Mouse (Mus musculus) stomach, postnatal 0 days (tissue): Measurements from ENCODE around the gene Nfkb2. TPM values are rescaled to one million over a fixed set of nuclear protein-coding genes. Genes with fewer than 3 reads are reported as not detected.
A peak's percentile ranks its signal among the peaks of the same experiment; 100 is the strongest.

Experiments used
- ATAC-seq: fragments of 200-750 bp; cut with Nextera tagmentation; 2 replicates; pipeline ENCODE4 v1.8.0; 2017; ENCODE audit not compliant: low FRiP score, low TSS enrichment
- DNase-seq: peaks from one replicate; pipeline ENCODE4 v3.0.0-alpha.2; 2016; ENCODE audit warnings: low spot score
- H3K27ac ChIP-seq: fragments of 300-500 bp; sonication (generic); replicated peaks from 2 replicates; pipeline ENCODE4 v1.5.1; 2014; ENCODE audit warnings: mild to moderate bottlenecking, control low read depth
- H3K27me3 ChIP-seq: fragments of 300-500 bp; sonication (generic); 2 replicates; pipeline ENCODE4 v1.6.1; 2014; ENCODE audit warnings: low read length; ENCODE audit not compliant: control insufficient read depth, insufficient read depth
- H3K36me3 ChIP-seq: fragments of 300-500 bp; sonication (generic); 2 replicates; pipeline ENCODE4 v1.6.1; 2014; ENCODE audit warnings: low read length, mixed read lengths; ENCODE audit not compliant: control insufficient read depth, insufficient read depth
- H3K4me1 ChIP-seq: fragments of 300-500 bp; sonication (generic); replicated peaks from 2 replicates; pipeline ENCODE4 v1.6.1; 2014; ENCODE audit warnings: antibody characterized with exemption; ENCODE audit not compliant: control insufficient read depth, insufficient read depth
- H3K4me2 ChIP-seq: fragments of 300-500 bp; sonication (generic); replicated peaks from 2 replicates; pipeline ENCODE4 v1.6.1; 2014; ENCODE audit warnings: low read depth, mild to moderate bottlenecking, control low read depth, moderate library complexity
- H3K4me3 ChIP-seq: fragments of 300-500 bp; sonication (generic); 2 replicates; pipeline ENCODE4 v1.5.1; 2014; ENCODE audit warnings: low read depth, low read length, control low read depth
- H3K9ac ChIP-seq: fragments of 300-500 bp; sonication (generic); 2 replicates; pipeline ENCODE4 v1.6.1; 2014; ENCODE audit warnings: mild to moderate bottlenecking, low read length, control low read depth, mixed read lengths
- H3K9me3 ChIP-seq: fragments of 300-500 bp; sonication (generic); 2 replicates; pipeline ENCODE4 v1.6.1; 2016; ENCODE audit warnings: low read length; ENCODE audit not compliant: control insufficient read depth
- CTCF ChIP-seq: IDR thresholded peaks from 2 replicates; pipeline ENCODE4 v1.5.1; 2016; ENCODE audit warnings: antibody characterized with exemption, low read depth, mild to moderate bottlenecking, moderate library complexity
- EP300 ChIP-seq: optimal IDR thresholded peaks from 2 replicates; pipeline ENCODE3; 2016; ENCODE audit warnings: antibody characterized with exemption
- WGBS: fragments of 180-500 bp; shearing (Covaris S2); extraction: QIAGEN DNeasy Blood & Tissue Kit; methylation state at CpG from one replicate; pipeline ENCODE4 v1.1.7; 2014; 5-methylcytosine and 5-hydroxymethylcytosine counted together
- polyA plus RNA-seq: library from polyadenylated mRNA; unstranded; fragments of >200 nt; fragmentation: Nextera tagmentation; extraction: Ambion mirVana; gene quantifications from 2 replicates; pipeline ENCODE4 v1.2.1, GENCODE M21; 2015

Nfkb2 gene
- polyA plus RNA-seq, 1 experiment from 2014 or later = 11.4 TPM

GRCm38 (mm10) chr19:46310312-46310865 lies 6.3 kb downstream of the Nfkb2 start:
- Histone ChIP-seq H3K9ac (no peak overlapping the region), H3K27ac (no peak overlapping the region), H3K9me3 (no peaks in the 10 kb centered on the region), H3K27me3 (no peaks in the 10 kb centered on the region), H3K36me3 (peaks cover 32% of the 10 kb centered on the region), H3K4me1 (peaks cover 5% of the 10 kb centered on the region; the same call in 1 of the 2 replicates), H3K4me3 (no peak overlapping the region), H3K4me2 (no peak overlapping the region)
- WGBS = 89% methylated on average over 12 of the region's 12 CpGs
- ATAC-seq (no peak), DNase-seq (no peak)
- TF ChIP-seq CTCF (no peak), EP300 (no peak)

GRCm38 (mm10) chr19:46311341-46311740 lies 7.2 kb downstream of the Nfkb2 start:
- Histone ChIP-seq H3K4me3 (no peak overlapping the region), H3K4me2 (no peak overlapping the region), H3K27ac (no peak overlapping the region), H3K9me3 (no peaks in the 10 kb centered on the region), H3K4me1 (peaks cover 6% of the 10 kb centered on the region; the same call in 1 of the 2 replicates), H3K27me3 (no peaks in the 10 kb centered on the region), H3K9ac (no peak overlapping the region), H3K36me3 (peaks cover 32% of the 10 kb centered on the region)
- no peak for TF ChIP-seq CTCF
- TF ChIP-seq EP300 = no peak
- WGBS = 81% methylated on average over 9 of the region's 9 CpGs
- ATAC-seq (no peak), DNase-seq (no peak)

GRCm38 (mm10) chr19:46312566-46312965 lies 8.4 kb downstream of the Nfkb2 start:
- DNase-seq (peak; percentile 12), ATAC-seq (no peak)
- 81% methylated on average over 21 of the region's 21 CpGs for whole genome bisulfite sequencing
- H3K36me3 ChIP-seq = peaks cover 29% of the 10 kb centered on the region
- no peaks in the 10 kb centered on the region for H3K27me3 ChIP-seq
- no peak overlapping the region for H3K4me3 ChIP-seq
- no peak overlapping the region for H3K27ac ChIP-seq
- no peaks in the 10 kb centered on the region for H3K9me3 ChIP-seq
- peaks cover 6% of the 10 kb centered on the region; the same call in 1 of the 2 replicates for H3K4me1 ChIP-seq
- no peak overlapping the region for H3K4me2 ChIP-seq
- no peak overlapping the region for H3K9ac ChIP-seq
- TF ChIP-seq EP300 (no peak), CTCF (no peak)

GRCm38 (mm10) chr19:46313116-46313515 lies 9.0 kb downstream of the Nfkb2 start:
- peaks cover 27% of the 10 kb centered on the region for H3K36me3 ChIP-seq
- H3K4me2 ChIP-seq = no peak overlapping the region
- H3K9me3 ChIP-seq = no peaks in the 10 kb centered on the region
- peaks cover 6% of the 10 kb centered on the region; the same call in 1 of the 2 replicates for H3K4me1 ChIP-seq
- TF ChIP-seq EP300 (no peak), CTCF (no peak)
- 86% methylated on average over 9 of the region's 9 CpGs for WGBS
- peak; percentile 12 for DNase-seq
- H3K9ac ChIP-seq = no peak overlapping the region
- H3K4me3 ChIP-seq = no peak overlapping the region
- no peak for ATAC-seq
- H3K27me3 ChIP-seq = 0 out of 2 replicates have a peak, but pooled peaks cover 2% of the 10 kb centered on the region
- H3K27ac ChIP-seq = no peak overlapping the region

DNA sequence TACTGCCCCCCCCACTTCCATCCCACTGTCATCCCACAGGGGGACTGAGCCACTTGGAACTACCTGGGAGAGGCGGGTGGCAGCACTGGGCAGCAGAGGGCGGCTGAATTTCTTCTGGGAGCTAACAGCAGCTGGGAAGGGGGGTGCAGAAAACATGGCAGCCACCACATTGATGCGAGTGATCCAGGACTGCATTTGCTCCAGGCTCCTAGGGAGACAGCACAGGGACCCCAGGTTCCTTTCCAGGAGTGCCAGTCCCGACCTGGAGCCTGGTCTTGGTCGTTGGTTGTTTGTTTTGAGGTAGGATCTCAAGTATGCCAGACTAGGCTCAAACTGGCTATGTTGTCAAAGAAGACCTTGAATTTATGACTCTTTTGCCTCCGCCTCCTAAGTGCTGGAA lies 9.5 kb downstream of the Nfkb2 start:
- Histone ChIP-seq H3K36me3 (peaks cover 27% of the 10 kb centered on the region), H3K27ac (no peak overlapping the region), H3K9ac (no peak overlapping the region), H3K4me1 (peaks cover 6% of the 10 kb centered on the region; the same call in 1 of the 2 replicates), H3K27me3 (0 out of 2 replicates have a peak, but pooled peaks cover 3% of the 10 kb centered on the region), H3K4me2 (no peak overlapping the region), H3K9me3 (no peaks in the 10 kb centered on the region), H3K4me3 (no peak overlapping the region)
- peak; percentile 16 for DNase-seq
- 69% methylated on average over 6 of the region's 6 CpGs for WGBS
- ATAC-seq = no peak
- TF ChIP-seq EP300 (no peak), CTCF (peak; percentile 10; the same call in 1 of the 2 replicates)

DNA sequence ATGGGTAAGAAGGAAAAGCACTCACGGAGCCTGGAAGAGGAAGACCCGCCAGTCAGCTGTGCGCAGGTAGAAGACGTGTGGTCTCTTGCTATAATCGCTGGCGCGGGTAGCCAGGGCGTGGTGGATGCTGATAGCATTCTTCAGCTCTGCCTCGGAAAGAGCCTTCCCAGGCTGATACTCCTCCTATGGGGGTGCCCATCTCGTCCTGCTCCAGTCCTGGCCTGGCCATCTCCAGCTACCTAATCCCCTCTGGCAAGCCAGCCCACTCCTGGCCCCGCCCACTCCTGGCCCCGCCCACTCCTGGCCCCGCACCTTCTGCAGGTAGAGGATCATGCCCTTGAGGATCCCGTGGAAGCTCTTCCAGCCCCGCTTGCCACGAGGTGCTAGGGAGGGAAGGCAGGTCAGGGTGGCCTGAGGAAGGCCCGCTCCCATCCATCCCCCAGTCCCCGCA lies 10.1 kb downstream of the Nfkb2 start:
- WGBS = 20% methylated on average over 17 of the region's 18 CpGs
- peak overlapping the region; percentile 85; the same call in 1 of the 2 replicates for H3K27ac ChIP-seq
- 0 out of 2 replicates have a peak, but pooled peaks cover 3% of the 10 kb centered on the region for H3K27me3 ChIP-seq
- ATAC-seq (no peak), DNase-seq (peak; percentile 65)
- peaks cover 6% of the 10 kb centered on the region; the same call in 1 of the 2 replicates for H3K4me1 ChIP-seq
- peak overlapping the region; percentile 41 for H3K9ac ChIP-seq
- peaks cover 27% of the 10 kb centered on the region for H3K36me3 ChIP-seq
- no peaks in the 10 kb centered on the region for H3K9me3 ChIP-seq
- TF ChIP-seq CTCF (no peak), EP300 (no peak)
- no peak overlapping the region for H3K4me3 ChIP-seq
- H3K4me2 ChIP-seq = peak overlapping the region; percentile 29
